In genomic region chr10:40212443-40213169, GRCm38 (mm10) we compare ENCODE assay signal across 8 mouse cellular contexts. TPM values are rescaled to one million over a fixed set of nuclear protein-coding genes. Genes with fewer than 3 reads are reported as not detected.
DNase-seq lines count a peak whose midpoint lies in the region; ATAC-seq and TF ChIP-seq lines count a peak whose summit lies in the region.

No protein-coding gene starts in this region.

- no peaks in the 10 kb centered on the region for H3K36me3 ChIP-seq in G1E (replicated peaks)
- no peaks in the 10 kb centered on the region for H3K36me3 ChIP-seq in forebrain, postnatal 0 days (ENCODE audit: insufficient read depth)

- peak; percentile 56 for DNase-seq in G1E (ENCODE audit: low spot score)
- peak; percentile 85 to 86 for DNase-seq in cerebellum, adult 18-20 months
- DNase-seq in forebrain, postnatal 0 days, result peak; percentile 88
- DNase-seq in heart, postnatal 36 days, result peak; percentile 84
- peak; percentile 76 to 96 for DNase-seq in layer of hippocampus, adult 18-20 months (ENCODE audit: low spot score in 2 of 2)
- DNase-seq in lung, adult 18-20 months, result peak; percentile 90 to 93
- DNase-seq in thymus, adult 18-20 months, result peak; percentile 79 to 87

- H3K4me1 ChIP-seq in G1E (ENCODE audit: insufficient read depth, low read depth, low read length), result peaks cover 6% of the 10 kb centered on the region
- H3K4me1 ChIP-seq in forebrain, postnatal 0 days (ENCODE audit: insufficient read depth), result no peaks in the 10 kb centered on the region

- 42% methylated on average over 13 of the region's 13 CpGs for whole genome bisulfite sequencing in forebrain, postnatal 0 days

- ATAC-seq in G1E (ENCODE audit: extremely low read depth, insufficient number of reproducible peaks, low FRiP score, poor library complexity, severe bottlenecking), result peak; percentile 57
- peak; percentile 89 for ATAC-seq in forebrain, postnatal 0 days
- ATAC-seq in neutrophil, adult 5-6 weeks (ENCODE audit: extremely low read depth, insufficient number of reproducible peaks, low FRiP score, poor library complexity, severe bottlenecking), result peak; percentile 100

- no peaks in the 10 kb centered on the region for H3K27me3 ChIP-seq in G1E (ENCODE audit: insufficient read depth, low read length)
- no peaks in the 10 kb centered on the region for H3K27me3 ChIP-seq in forebrain, postnatal 0 days (ENCODE audit: insufficient read depth, low read length)

- intact Hi-C loops in heart, postnatal 36 days (cut with DNase I), result loop anchor here (1.0 to 5.0 kb wide), 3 partner anchors 70 to 255 kb away; partner anchors contain the start of gene Slc16a10

- H3K4me3 ChIP-seq in G1E (ENCODE audit: low read depth, low read length), result no peak overlapping the region
- no peak overlapping the region for H3K4me3 ChIP-seq in forebrain, postnatal 0 days (ENCODE audit: low read depth, low read length)

- peak; percentile 87 for TF ChIP-seq CTCF in G1E (IDR thresholded peaks at IDR 0.05; ENCODE audit: low read depth, low read length)
- peak; percentile 94 for TF ChIP-seq CTCF in forebrain, postnatal 0 days (IDR thresholded peaks at IDR 0.05; ENCODE audit: low read depth)

- H3K4me2 ChIP-seq in forebrain, postnatal 0 days (ENCODE audit: low read depth), result no peak overlapping the region

- H3K9me3 ChIP-seq in G1E (replicated peaks), result no peaks in the 10 kb centered on the region
- no peaks in the 10 kb centered on the region for H3K9me3 ChIP-seq in forebrain, postnatal 0 days (ENCODE audit: low read length)

- H3K27ac ChIP-seq in forebrain, postnatal 0 days (ENCODE audit: low read depth, low read length), result no peak overlapping the region

- H3K9ac ChIP-seq in forebrain, postnatal 0 days, result no peak overlapping the region

RNA-seq across cellular contexts. Expression of gene Rpf2, which starts 34.2 kb away (rescaled TPM):
- total RNA-seq in G1E (2014; fragmentation: Nextera tagmentation), result 67.0 and 70.7 TPM in 2 replicates
- 124 and 178 TPM in 2 replicates for total RNA-seq in G1E (2017)
- polyA plus RNA-seq in G1E (2012), result 6.0 and 6.5 TPM in 2 replicates
- 39.9 and 43.9 TPM in 2 replicates for total RNA-seq in forebrain, postnatal 0 days (2014; rRNA removed)
- 66.7 and 74.3 TPM in 2 replicates for polyA plus RNA-seq in forebrain, postnatal 0 days (2015; fragmentation: Nextera tagmentation; extraction: Ambion mirVana)
- total RNA-seq in heart, postnatal 36 days (2021), result 10 to 100 TPM in 1 of 2 experiments, 1 to 10 TPM in 1; 9.7 to 12.5 TPM
- 10 to 100 TPM; 19.2 to 20.4 TPM for total RNA-seq in layer of hippocampus, adult 18-20 months (2021)
- total RNA-seq in neutrophil, adult 5-6 weeks (2017), result 27.7 and 31.8 TPM in 2 replicates

RNA-seq across cellular contexts. Expression of gene Gtf3c6, which starts 45.3 kb away (rescaled TPM):
- total RNA-seq in G1E (2014; fragmentation: Nextera tagmentation), result 22.1 and 22.5 TPM in 2 replicates
- total RNA-seq in G1E (2017), result 40.5 and 48.1 TPM in 2 replicates
- polyA plus RNA-seq in G1E (2012), result 8.9 and 13.1 TPM in 2 replicates
- total RNA-seq in forebrain, postnatal 0 days (2014; rRNA removed), result 35.0 and 41.9 TPM in 2 replicates
- 45.4 and 55.0 TPM in 2 replicates for polyA plus RNA-seq in forebrain, postnatal 0 days (2015; fragmentation: Nextera tagmentation; extraction: Ambion mirVana)
- 10 to 100 TPM; 21.6 to 25.5 TPM for total RNA-seq in heart, postnatal 36 days (2021)
- total RNA-seq in layer of hippocampus, adult 18-20 months (2021), result 10 to 100 TPM; 23.2 to 27.2 TPM
- 47.5 and 59.8 TPM in 2 replicates for total RNA-seq in neutrophil, adult 5-6 weeks (2017)
